Mouse (Mus musculus) ES-Bruce4 (cell line): ENCODE measurements around the gene Gpbar1.

Source experiments
- CTCF ChIP-seq: IDR thresholded peaks from one replicate; pipeline ENCODE4 v1.8.1; 2011; ENCODE audit warnings: low read depth, low read length
- EP300 ChIP-seq: IDR thresholded peaks from 2 replicates; pipeline ENCODE4 v1.6.1; 2011; ENCODE audit warnings: low read depth, low read length; ENCODE audit not compliant: insufficient read depth
- POLR2A ChIP-seq: IDR thresholded peaks from one replicate; pipeline ENCODE4 v1.8.1; 2011; ENCODE audit warnings: low read length; ENCODE audit not compliant: insufficient read depth

DNA sequence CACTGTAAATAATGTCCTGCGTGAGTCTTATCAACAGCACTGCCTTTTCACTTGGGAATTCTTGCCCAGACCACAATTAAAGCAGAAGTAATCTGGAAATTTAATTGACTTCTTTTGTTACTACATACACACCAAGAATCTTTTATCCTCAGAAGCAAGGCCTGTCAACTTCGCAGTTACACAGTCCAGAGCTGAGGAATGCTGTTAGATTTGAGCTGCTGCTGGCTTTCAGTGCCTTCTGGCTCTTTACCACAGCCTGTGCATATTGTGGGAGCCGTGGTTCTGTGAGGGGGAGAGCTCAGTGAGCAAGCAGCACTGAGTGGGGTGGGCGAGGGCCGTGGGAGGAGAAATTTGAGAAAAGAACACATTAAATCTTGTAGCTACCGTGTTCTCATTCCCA is 38.0 kb upstream of the Gpbar1 start:
- TF ChIP-seq CTCF (no peak), POLR2A (no peak), EP300 (no peak)
